Mouse (Mus musculus): ENCODE data around the gene Bola1. TPM values are rescaled to one million over a fixed set of nuclear protein-coding genes. Genes with fewer than 3 reads are reported as not detected.

Bola1 gene
- polyA plus RNA-seq, 1 experiment: 106 TPM

Other genes with a start within 250 kb of the Bola1 start
- gene Plekho1, start 223.7 kb downstream of the Bola1 start, polyA plus RNA-seq (2012; ENCODE audit: low replicate concordance): 85.7 and 240 TPM in 2 replicates
- gene Vps45, start 161.2 kb downstream of the Bola1 start, polyA plus RNA-seq (2012; ENCODE audit: low replicate concordance): 4.6 and 7.9 TPM in 2 replicates
- 10.2 and 10.8 TPM in 2 replicates for gene Otud7b, start 115.2 kb downstream of the Bola1 start, polyA plus RNA-seq (2012; ENCODE audit: low replicate concordance)
- gene Mtmr11, start 57.7 kb downstream of the Bola1 start, polyA plus RNA-seq (2012; ENCODE audit: low replicate concordance): 0.05 TPM in 1 of 2 replicates, not detected in the other
- 1,248 and 1,630 TPM in 2 replicates for gene Sf3b4, start 47.4 kb downstream of the Bola1 start, polyA plus RNA-seq (2012; ENCODE audit: low replicate concordance)
- gene Sv2a, start 38.6 kb downstream of the Bola1 start, polyA plus RNA-seq (2012; ENCODE audit: low replicate concordance): 0.30 and 0.48 TPM in 2 replicates
- gene Hist2h2ab, start 156 bp upstream of the Bola1 start, polyA plus RNA-seq (2012; ENCODE audit: low replicate concordance): 1.3 TPM in 1 of 2 replicates, not detected in the other
- 8.5 and 10.0 TPM in 2 replicates for gene Hist2h2ac, start 1.2 kb upstream of the Bola1 start, polyA plus RNA-seq (2012; ENCODE audit: low replicate concordance)
- 0.61 and 1.7 TPM in 2 replicates for gene Hist2h2be, start 1.4 kb upstream of the Bola1 start, polyA plus RNA-seq (2012; ENCODE audit: low replicate concordance)
- 71.6 and 90.2 TPM in 2 replicates for gene Hist2h3c2, start 19.4 kb upstream of the Bola1 start, polyA plus RNA-seq (2012; ENCODE audit: low replicate concordance)
- 29.7 and 84.3 TPM in 2 replicates for gene Hist2h2aa2, start 20.6 kb upstream of the Bola1 start, polyA plus RNA-seq (2012; ENCODE audit: low replicate concordance)
- gene Hist2h2aa1, start 25.8 kb upstream of the Bola1 start, polyA plus RNA-seq (2012; ENCODE audit: low replicate concordance): 4.9 and 17.3 TPM in 2 replicates
- not detected in 2 replicates for gene Hist2h3c1, start 27.0 kb upstream of the Bola1 start, polyA plus RNA-seq (2012; ENCODE audit: low replicate concordance)
- gene Hist2h4, start 43.6 kb upstream of the Bola1 start, polyA plus RNA-seq (2012; ENCODE audit: low replicate concordance): 5.5 and 6.0 TPM in 2 replicates
- 114 and 122 TPM in 2 replicates for gene Hist2h3b, start 48.9 kb upstream of the Bola1 start, polyA plus RNA-seq (2012; ENCODE audit: low replicate concordance)
- 0.65 and 5.5 TPM in 2 replicates for gene Hist2h2bb, start 50.0 kb upstream of the Bola1 start, polyA plus RNA-seq (2012; ENCODE audit: low replicate concordance)
- 0.43 and 0.52 TPM in 2 replicates for gene Fcgr1, start 74.3 kb upstream of the Bola1 start, polyA plus RNA-seq (2012; ENCODE audit: low replicate concordance)
- not detected in 2 replicates for gene BC107364, start 232.6 kb upstream of the Bola1 start, polyA plus RNA-seq (2012; ENCODE audit: low replicate concordance)